Mouse (Mus musculus) neural tube, embryonic 10.5 days (tissue): Measurements from ENCODE around the gene Stra6l.
A peak's percentile ranks its signal among the peaks of the same experiment; 100 is the strongest.

Source experiments
- DNase-seq: peaks from one replicate; pipeline ENCODE4 v3.0.0-alpha.2; 2017; ENCODE audit warnings: low spot score; ENCODE audit errors: extremely low spot score

Gene Stra6l

GRCm38 (mm10) chr4:45848109-45848824 lies at the start of gene Stra6l:
TSS of gene Stra6l (plus strand) at chr4:45848664.
- DNase-seq: no peak

GRCm38 (mm10) chr4:45798964-45799363 lies 49.5 kb upstream of the Stra6l start, which contains the start of gene Aldh1b1:
TSS of gene Aldh1b1 (plus strand) at chr4:45799022.
- DNase-seq: peak; percentile 75

DNA sequence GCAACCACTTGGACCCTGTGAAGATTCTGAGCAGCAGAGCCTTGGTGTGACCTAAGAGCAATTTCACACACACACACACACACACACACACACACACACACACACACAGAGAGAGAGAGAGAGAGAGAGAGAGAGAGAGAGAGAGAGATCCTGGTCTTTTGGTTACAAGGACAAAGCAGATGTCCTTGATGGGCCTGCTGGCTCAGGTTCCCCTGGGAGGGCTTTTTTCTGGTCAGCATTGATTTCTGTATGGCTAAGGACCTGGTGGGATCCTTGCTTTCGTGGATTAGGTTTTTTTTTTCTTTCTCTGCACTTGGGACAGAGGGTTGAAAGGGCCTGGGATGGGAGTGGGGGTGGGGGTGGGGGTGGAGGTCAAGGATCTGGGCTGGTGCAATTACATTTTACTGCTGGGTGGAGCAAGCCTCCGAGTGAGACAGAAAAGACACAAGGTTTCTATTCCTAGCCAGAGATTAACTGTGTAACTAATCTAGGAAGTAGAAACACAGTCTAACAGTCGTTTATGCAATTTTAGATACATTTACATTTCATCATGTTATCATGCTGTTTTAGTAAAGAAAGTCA lies 48.4 kb upstream of the Stra6l start:
- no peak for DNase-seq

DNA sequence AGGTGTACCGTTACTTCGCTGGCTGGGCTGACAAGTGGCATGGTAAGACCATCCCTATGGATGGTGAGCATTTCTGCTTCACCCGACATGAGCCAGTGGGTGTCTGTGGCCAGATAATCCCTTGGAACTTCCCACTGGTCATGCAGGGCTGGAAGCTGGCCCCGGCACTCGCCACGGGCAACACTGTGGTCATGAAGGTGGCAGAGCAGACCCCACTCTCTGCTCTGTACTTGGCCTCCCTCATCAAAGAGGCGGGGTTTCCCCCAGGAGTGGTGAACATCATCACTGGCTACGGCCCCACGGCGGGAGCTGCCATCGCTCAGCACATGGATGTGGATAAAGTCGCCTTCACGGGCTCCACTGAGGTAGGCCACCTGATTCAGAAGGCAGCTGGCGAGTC lies 45.6 kb upstream of the Stra6l start:
- DNase-seq: no peak

DNA sequence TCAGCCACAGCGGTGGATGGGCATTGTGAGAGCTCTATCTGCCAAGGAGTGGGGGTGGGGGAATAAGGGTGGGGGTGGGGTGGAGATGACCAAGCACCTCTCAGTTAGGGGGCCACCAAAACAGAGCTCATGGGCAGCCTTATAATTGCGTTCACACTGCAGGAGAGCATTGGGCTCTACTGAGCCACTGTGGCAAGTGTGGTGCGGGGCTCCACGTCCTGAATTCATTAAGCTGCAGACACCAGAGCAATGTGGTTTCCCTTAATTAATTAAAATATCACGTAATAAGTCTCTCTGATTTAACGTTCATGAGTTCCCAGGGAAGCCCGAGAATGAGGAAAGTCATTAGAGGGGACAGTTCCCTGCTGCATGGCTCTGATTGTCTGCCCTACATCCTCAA lies 40.4 kb upstream of the Stra6l start:
- DNase-seq: no peak

- no peak for DNase-seq
Measured at GRCm38 (mm10) chr4:45811250-45811649, 37.2 kb upstream of the Stra6l start.

DNA sequence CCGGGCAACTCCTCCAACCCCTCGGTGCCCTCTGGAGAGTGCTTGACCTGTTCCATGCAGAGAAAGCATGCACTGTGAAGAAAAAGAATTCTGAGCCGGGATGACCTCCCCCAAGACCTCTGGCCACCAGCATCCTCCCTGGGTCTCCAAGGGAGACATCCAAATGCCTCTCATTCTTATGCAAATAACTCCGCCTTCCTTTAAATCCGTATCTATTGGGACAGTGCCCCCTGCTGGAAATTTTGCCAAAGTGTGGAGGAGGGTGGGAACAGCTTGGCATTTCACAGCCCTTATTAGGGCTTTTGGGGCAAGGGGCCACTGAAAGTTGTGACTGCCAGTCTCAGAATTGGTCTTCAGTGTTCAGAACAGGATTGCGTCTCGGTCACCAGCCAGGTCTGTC lies 32.9 kb upstream of the Stra6l start:
- peak; percentile 67 for DNase-seq

DNA sequence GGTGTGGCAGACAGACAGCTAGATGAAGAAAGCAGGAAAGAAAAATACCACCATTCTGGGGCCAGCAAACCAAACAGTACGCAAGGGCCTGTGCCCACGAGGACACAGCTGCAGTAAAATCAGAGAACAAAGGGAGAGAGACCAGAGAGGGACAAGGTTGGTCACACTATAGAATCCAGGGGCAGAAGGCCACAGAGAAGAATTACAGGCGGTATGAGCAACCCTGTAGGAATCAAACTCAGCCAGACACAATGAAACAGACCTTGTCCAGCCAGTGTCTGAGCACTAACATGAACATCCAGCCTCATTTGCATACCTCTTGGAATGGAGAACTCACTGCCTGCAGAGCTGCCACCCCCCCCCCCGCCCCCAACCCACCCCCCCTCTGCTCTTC lies 29.7 kb upstream of the Stra6l start:
- no peak for DNase-seq

GRCm38 (mm10) chr4:45819208-45819931 lies 29.1 kb upstream of the Stra6l start:
- peak; percentile 75 for DNase-seq

DNA sequence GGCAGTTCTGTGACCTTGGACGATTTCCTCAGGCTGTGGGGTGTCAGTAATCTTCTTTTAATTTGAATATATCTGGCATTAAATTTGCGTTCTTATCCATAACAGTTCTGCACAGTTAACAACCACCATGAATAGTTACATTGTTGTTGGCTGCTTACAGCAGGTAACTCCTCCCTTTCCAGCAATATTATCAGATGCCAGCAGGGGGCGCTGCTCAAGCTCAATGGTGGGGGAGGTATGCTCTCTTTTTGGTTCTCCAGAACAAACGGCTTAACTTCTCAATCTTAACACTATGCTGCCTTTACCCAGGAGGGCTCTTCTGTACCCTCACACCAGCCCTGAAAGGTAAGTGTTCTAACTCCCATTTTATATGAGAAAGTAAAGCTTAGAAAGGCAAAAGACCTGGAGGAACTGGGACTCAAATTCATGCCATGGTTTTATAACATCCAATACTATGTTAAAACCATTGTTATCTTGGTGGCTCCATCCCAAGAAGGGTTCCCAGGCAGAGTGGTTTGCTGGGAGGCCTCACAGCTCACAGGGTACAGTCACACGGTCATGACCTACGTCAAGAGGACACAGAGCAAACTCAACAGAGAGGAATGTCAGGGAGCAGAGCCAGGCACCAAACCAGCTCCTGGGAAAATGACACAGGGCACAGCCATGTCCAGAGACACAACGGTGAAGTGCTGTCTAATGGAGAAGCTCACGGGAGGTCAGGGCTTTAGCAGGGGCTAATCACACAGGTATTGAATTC lies 28.2 kb upstream of the Stra6l start:
- peak; percentile 75 for DNase-seq

GRCm38 (mm10) chr4:45821995-45822394 lies 26.5 kb upstream of the Stra6l start:
- no peak for DNase-seq

- no peak for DNase-seq
Measured at GRCm38 (mm10) chr4:45822781-45823575, 25.5 kb upstream of the Stra6l start.

DNA sequence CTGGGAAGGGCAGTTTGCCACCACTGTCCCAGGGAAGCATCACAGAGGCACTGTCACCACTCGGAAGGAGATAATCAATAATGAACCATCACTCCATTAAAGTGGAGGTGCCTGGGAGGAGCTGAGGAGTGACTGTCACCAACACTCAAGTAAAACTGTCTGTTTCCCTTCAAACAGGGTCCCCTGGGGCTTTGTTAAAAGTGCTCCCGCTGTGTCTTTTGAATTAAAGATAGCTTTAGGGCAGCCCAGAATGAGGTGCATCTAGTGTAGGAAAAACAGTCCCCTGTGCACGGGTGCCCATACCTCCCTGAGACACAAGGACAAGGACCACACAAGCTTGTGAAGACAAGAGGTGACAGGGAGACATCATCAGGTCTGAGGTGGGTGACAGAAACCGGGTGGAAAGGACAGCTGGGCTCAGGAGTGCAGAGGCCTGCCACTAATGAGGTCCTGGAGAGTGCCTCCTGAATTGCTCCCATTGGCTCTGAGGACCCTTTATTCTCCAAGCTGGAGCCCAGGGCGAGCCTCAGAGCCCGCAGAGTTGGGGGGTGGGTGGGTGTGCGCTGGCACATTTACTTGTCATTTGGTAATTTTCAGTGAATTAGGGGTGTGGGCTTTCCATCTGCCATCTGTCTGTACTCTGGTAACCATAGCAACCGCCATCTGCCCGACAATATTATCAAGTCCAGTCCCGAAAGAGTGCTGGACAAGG lies 24.3 kb upstream of the Stra6l start:
- DNase-seq: peak; percentile 48

DNA sequence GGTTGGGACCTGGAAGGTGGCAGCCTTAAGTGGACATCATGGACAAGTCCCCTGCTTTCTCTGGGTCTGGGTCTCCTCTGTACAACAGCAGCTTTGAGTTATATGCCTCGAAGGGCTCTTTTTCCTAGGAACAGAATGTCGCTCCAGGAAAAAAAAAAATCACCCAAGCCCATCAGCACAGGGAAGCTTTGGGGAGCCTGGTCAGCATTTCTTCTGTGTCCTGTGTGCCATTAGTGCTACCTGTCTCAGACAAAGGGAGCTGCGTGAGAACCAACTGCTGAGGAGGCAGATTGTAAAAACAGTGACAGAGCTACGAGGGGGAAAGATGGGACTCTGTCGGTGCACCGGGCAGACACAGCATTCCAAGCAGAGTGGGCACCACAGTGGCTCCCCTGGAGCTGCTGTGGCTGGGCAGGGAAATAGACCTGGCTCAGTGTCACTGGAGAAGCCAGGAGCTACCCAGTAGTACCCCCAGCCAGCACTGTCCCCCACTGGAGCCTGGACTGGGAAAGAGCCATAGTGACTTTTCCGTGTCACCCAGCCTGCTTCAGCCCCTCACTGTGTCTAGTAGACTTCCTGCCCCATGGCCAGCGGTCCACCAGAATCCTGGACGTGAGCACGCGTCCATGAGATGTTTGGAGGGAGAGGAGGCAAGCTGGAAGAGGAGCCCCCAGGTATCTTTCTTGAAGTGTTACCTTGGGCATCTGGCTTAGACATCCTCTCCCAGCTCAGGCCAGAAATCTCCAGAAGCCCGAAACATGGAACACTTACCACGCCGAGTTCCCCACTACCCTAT lies 23.5 kb upstream of the Stra6l start:
- no peak for DNase-seq

DNA sequence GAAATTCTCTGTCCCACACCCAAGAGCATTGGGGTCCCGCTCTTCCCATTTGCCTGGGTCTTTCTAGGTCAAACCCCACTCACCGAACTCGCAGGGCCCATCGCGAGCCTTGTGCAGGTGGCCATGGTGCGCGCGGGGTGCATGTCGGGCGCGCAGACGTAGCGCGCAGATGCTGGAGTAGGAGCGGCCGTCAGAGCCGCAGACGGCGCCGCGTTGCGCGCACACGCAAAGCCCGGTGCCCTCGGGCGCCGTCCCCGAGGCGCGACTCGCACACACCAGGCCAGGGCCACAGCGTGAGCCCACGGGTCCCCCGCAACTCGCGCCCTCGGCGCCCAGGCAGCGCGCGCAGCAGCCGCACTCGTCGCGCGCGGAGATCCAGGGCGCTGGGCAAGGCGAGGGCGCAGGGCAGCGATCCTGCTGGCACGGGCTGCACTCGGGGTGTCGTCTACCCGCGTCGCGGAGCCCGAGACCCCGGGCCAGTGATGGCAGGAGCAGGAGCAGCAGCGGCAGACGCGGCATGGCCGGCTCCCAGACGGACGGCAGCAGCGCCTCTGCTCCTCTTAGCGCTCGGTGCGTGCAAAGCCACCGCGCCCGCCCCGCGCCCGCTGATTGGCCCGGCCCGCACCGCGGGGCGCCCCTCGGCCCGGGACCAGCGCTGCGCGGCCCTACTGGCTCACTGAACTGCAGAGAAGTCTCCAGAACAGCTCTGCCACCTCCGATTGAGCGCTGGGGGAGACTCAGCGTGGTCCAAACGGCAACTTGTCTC lies 22.0 kb upstream of the Stra6l start, which contains the start of gene Igfbpl1:
TSS of gene Igfbpl1 (minus strand) at position 649 of the 766 bp plus-strand sequence.
- peak; percentile 67 for DNase-seq

DNA sequence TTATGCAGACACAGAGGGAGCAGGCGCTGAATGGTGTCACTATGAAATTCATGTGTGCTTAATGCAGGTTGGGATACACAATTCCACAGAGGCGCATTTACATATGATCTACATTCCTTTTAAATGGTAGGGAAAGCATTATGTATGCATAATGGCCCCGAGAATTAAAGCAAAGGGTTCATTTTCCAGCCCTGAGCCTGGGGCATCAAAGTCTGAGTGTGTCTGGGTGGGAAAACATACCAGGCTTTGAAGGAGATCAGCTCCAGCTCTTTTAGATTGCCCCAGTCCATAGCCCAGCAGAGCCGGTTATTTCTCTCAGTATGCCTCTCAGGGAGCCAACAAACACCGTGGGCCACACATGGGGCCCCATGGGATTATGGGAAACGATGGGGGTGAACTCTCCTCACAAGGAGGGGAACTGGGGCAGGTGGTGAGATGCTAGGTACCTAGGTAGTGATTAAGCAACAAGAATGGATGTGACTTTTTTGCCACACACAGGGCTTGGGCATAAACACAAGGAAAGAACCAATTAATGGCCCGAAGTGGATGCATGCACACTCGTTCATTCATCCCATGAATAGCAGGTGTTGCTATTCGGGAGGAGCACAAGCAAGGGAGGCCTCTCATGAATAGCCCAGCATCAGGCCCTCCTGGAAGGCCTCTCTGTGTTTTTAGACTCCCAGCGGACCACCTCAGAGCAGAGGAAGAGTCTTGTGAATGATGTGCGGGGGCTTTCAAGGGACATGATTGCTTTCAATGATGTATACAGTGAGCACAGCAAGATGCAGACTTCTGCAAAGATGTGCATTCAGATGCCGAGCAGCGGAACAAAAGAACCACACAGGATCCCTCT lies 18.3 kb upstream of the Stra6l start:
- peak; percentile 14 for DNase-seq

DNA sequence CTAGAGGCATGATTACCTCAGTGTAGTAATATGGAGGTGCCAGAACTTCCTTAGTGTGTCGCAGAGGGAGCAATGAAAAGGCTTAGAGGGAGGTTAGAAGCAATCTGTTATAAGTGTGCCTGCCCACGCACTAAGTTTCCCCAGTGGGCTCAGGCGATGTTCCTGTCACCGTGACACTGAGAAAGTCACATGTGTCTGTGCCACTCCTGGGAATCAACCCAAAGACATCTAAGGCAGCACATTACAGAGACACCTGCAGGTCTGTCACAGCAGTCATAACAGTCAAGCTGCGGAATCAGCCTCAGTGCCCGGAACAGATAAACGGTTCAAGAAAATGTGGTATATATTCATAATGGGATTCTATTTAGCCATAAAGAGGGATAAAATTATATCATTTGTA lies 16.5 kb upstream of the Stra6l start:
- no peak for DNase-seq

DNA sequence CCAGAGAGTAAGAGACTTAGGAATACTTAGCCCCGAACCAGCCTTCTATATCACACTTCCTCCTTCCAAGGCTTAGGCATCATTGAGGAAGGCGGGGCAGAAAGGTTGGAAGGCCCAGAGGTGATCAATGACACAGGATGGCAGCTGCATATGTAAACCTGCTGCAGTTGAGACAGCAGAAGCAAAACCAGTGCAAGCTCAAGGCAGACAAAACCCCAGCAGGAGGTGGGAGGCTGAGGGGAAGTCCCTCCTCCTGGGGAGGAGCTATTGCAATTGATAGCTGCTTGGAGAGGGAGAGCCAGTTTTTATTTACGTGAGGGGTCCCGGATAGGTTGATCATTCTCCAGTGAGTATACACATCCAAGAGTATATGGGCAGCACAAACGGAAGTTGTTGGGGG lies 15.0 kb upstream of the Stra6l start:
- peak; percentile 12 for DNase-seq
